Comparison of ENCODE assay signal across 13 mouse cellular contexts in the genomic region with DNA sequence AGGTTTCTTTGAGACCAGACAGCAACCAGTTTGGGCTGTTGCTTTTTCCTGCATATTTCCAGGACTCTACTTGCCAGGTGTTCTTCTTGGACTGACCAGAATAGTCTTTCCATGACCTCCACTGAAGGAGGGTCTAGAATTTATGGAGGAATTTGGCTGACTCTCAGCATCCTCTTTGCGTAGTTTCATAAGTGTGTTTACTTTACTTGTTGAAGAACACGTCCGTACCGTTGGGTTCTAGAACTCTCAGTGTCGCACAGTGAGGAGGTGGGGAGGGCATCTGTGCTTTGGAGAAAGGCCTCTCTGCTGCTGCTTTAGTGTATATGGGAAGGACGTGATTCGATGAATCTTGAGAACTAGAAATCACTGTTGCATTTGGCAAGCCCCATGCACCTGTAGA.
"Had no signal": no experiment of that assay in that cellular context is flagged by ENCODE, and none has a peak within 500 bp of the region (broad histone marks: within the 10 kb centered on the region; RNA-seq: fewer than 3 reads in every experiment).

No protein-coding gene starts in this region.

- H3K9ac ChIP-seq: kidney, embryonic 15.5 days; limb, embryonic 15.5 days; liver, embryonic 13.5 days; liver, postnatal 0 days; neural tube, embryonic 15.5 days; stomach, embryonic 15.5 days had no signal

- H3K4me2 ChIP-seq: kidney, embryonic 15.5 days; limb, embryonic 15.5 days; liver, embryonic 13.5 days; neural tube, embryonic 15.5 days; stomach, embryonic 15.5 days had no signal

- H3K4me3 ChIP-seq: kidney, embryonic 15.5 days; limb, embryonic 15.5 days; liver, embryonic 13.5 days; myocyte; neural tube, embryonic 15.5 days; stomach, embryonic 15.5 days had no signal

- H3K27me3 ChIP-seq: kidney, embryonic 15.5 days; limb, embryonic 15.5 days; liver, embryonic 13.5 days; neural tube, embryonic 15.5 days; stomach, embryonic 15.5 days had no signal

- H3K27ac ChIP-seq: kidney, embryonic 15.5 days; limb, embryonic 15.5 days; liver, embryonic 13.5 days; neural tube, embryonic 15.5 days; stomach, embryonic 15.5 days had no signal

- H3K36me3 ChIP-seq: kidney, embryonic 15.5 days; limb, embryonic 15.5 days; liver, embryonic 13.5 days; neural tube, embryonic 15.5 days; stomach, embryonic 15.5 days had no signal

- DNase-seq: kidney, adult 2 months; kidney, postnatal 14 days; layer of hippocampus, postnatal 36 days; liver, embryonic 13.5 days; liver, postnatal 0 days; midbrain, embryonic 14.5 days; thymus, postnatal 4 days had no signal

- ATAC-seq: intestine, embryonic 16.5 days; liver, postnatal 0 days had no signal

- H3K9me3 ChIP-seq: kidney, embryonic 15.5 days; limb, embryonic 15.5 days; liver, embryonic 13.5 days; neural tube, embryonic 15.5 days; stomach, embryonic 15.5 days had no signal
